27 mouse cellular contexts compared by ENCODE assay signal in genomic region chr12:108233736-108234135, GRCm38 (mm10). TPM values are rescaled to one million over a fixed set of nuclear protein-coding genes. Genes with fewer than 3 reads are reported as not detected.
DNase-seq lines count a peak whose midpoint lies in the region; ATAC-seq and TF ChIP-seq lines count a peak whose summit lies in the region.
"Had no signal": no experiment of that assay in that cellular context is flagged by ENCODE, and none has a peak within 500 bp of the region (broad histone marks: within the 10 kb centered on the region; RNA-seq: fewer than 3 reads in every experiment).

No protein-coding gene starts in this region.

- H3K4me1 ChIP-seq in forebrain, embryonic 10.5 days, result peaks cover 94% of the 10 kb centered on the region
- H3K4me1 ChIP-seq in forebrain, embryonic 11.5 days (replicated peaks; ENCODE audit: control insufficient read depth, insufficient read depth, low read length), result peaks cover 19% of the 10 kb centered on the region
- peaks cover 39% of the 10 kb centered on the region for H3K4me1 ChIP-seq in kidney, adult 2 months (ENCODE audit: control insufficient read depth, insufficient read depth, low read length)
- H3K4me1 ChIP-seq in kidney, embryonic 16.5 days (ENCODE audit: insufficient read depth, low read length), result peaks cover 51% of the 10 kb centered on the region
- peaks cover 93% of the 10 kb centered on the region for H3K4me1 ChIP-seq in midbrain, embryonic 10.5 days
- H3K4me1 ChIP-seq in midbrain, postnatal 0 days (ENCODE audit: insufficient read depth, low read length), result 0 out of 2 replicates have a peak, but pooled peaks cover 10% of the 10 kb centered on the region

- no peak overlapping the region for H3K4me3 ChIP-seq in forebrain, embryonic 10.5 days
- H3K4me3 ChIP-seq in forebrain, embryonic 11.5 days (ENCODE audit: low read depth, low read length), result no peak overlapping the region
- H3K4me3 ChIP-seq in kidney, adult 2 months (ENCODE audit: insufficient read depth, low read depth, low read length), result no peak overlapping the region
- H3K4me3 ChIP-seq in kidney, embryonic 16.5 days (ENCODE audit: low read length), result no peak overlapping the region
- H3K4me3 ChIP-seq in midbrain, embryonic 10.5 days, result no peak overlapping the region
- no peak overlapping the region for H3K4me3 ChIP-seq in midbrain, postnatal 0 days (ENCODE audit: low read depth, low read length)
- H3K4me3 ChIP-seq: embryonic facial prominence, embryonic 13.5 days; forebrain, embryonic 12.5 days; hindbrain, embryonic 15.5 days; limb, embryonic 13.5 days; liver, embryonic 13.5 days; megakaryocyte, embryonic 14.5 days; midbrain, embryonic 13.5 days; stomach, embryonic 15.5 days had no signal

- H3K9me3 ChIP-seq in forebrain, embryonic 10.5 days, result peaks cover 6% of the 10 kb centered on the region; the same call in 1 of the 2 replicates
- H3K9me3 ChIP-seq in forebrain, embryonic 11.5 days (ENCODE audit: control insufficient read depth, low read length), result no peaks in the 10 kb centered on the region
- no peaks in the 10 kb centered on the region for H3K9me3 ChIP-seq in kidney, embryonic 16.5 days (ENCODE audit: low read length)
- peaks cover 7% of the 10 kb centered on the region; the same call in 1 of the 2 replicates for H3K9me3 ChIP-seq in midbrain, embryonic 10.5 days (replicated peaks)
- no peaks in the 10 kb centered on the region for H3K9me3 ChIP-seq in midbrain, postnatal 0 days (ENCODE audit: low read length)
- H3K9me3 ChIP-seq: embryonic facial prominence, embryonic 13.5 days; hindbrain, embryonic 15.5 days; limb, embryonic 13.5 days; liver, embryonic 13.5 days; midbrain, embryonic 13.5 days; stomach, embryonic 15.5 days had no signal

- DNase-seq in forebrain, embryonic 10.5 days (ENCODE audit: extremely low spot score, low spot score), result no peak
- no peak for DNase-seq in forebrain, embryonic 11.5 days (ENCODE audit: low spot score)
- DNase-seq in kidney, adult 2 months, result peak; percentile 76
- DNase-seq in midbrain, embryonic 10.5 days (ENCODE audit: low spot score), result no peak
- DNase-seq in midbrain, postnatal 0 days (ENCODE audit: low spot score), result no peak
- DNase-seq in thymus, postnatal 10 days (ENCODE audit: low spot score in 2 of 2), result no peak
- DNase-seq: adrenal gland, postnatal 14 days; cerebellum, adult 11-12 months; cerebellum, postnatal 10 days; forebrain, postnatal 0 days; liver, embryonic 13.5 days; lung, adult 18-20 months; lung, postnatal 4 days; thymus, adult 2 months; thymus, postnatal 4 days had no signal

- 84% methylated on average over 6 of the region's 6 CpGs for WGBS in forebrain, embryonic 10.5 days
- WGBS in forebrain, embryonic 11.5 days, result 87% methylated on average over 6 of the region's 6 CpGs
- 55% methylated on average over 6 of the region's 6 CpGs for WGBS in kidney, adult 2 months
- WGBS in kidney, embryonic 16.5 days, result 86% methylated on average over 6 of the region's 6 CpGs
- 93% methylated on average over 6 of the region's 6 CpGs for WGBS in midbrain, embryonic 10.5 days
- 91% methylated on average over 6 of the region's 6 CpGs for WGBS in midbrain, postnatal 0 days

- peaks cover 4% of the 10 kb centered on the region; the same call in 1 of the 2 replicates for H3K36me3 ChIP-seq in forebrain, embryonic 10.5 days (replicated peaks)
- no peaks in the 10 kb centered on the region for H3K36me3 ChIP-seq in forebrain, embryonic 11.5 days (ENCODE audit: control insufficient read depth, insufficient read depth, low read length)
- H3K36me3 ChIP-seq in kidney, adult 2 months (ENCODE audit: control insufficient read depth, insufficient read depth, low read length), result no peaks in the 10 kb centered on the region
- no peaks in the 10 kb centered on the region for H3K36me3 ChIP-seq in kidney, embryonic 16.5 days (ENCODE audit: insufficient read depth, low read length)
- peaks cover 14% of the 10 kb centered on the region for H3K36me3 ChIP-seq in midbrain, embryonic 10.5 days
- no peaks in the 10 kb centered on the region for H3K36me3 ChIP-seq in midbrain, postnatal 0 days (ENCODE audit: insufficient read depth, low read length)
- H3K36me3 ChIP-seq: embryonic facial prominence, embryonic 13.5 days; forebrain, embryonic 12.5 days; G1E; hindbrain, embryonic 15.5 days; limb, embryonic 13.5 days; liver, embryonic 13.5 days; midbrain, embryonic 13.5 days; stomach, embryonic 15.5 days had no signal

- 0 out of 2 replicates have a peak overlapping the region, but pooled peaks have one; percentile 25 for H3K27ac ChIP-seq in forebrain, embryonic 10.5 days
- no peak overlapping the region for H3K27ac ChIP-seq in forebrain, embryonic 11.5 days (ENCODE audit: low read depth, low read length)
- no peak overlapping the region for H3K27ac ChIP-seq in kidney, adult 2 months (ENCODE audit: insufficient read depth, low read depth, low read length)
- H3K27ac ChIP-seq in kidney, embryonic 16.5 days (ENCODE audit: low read length), result no peak overlapping the region
- H3K27ac ChIP-seq in midbrain, embryonic 10.5 days (replicated peaks), result peak overlapping the region; percentile 68; the same call in 1 of the 2 replicates
- H3K27ac ChIP-seq in midbrain, postnatal 0 days (ENCODE audit: low read depth, low read length), result no peak overlapping the region
- H3K27ac ChIP-seq: embryonic facial prominence, embryonic 13.5 days; forebrain, embryonic 12.5 days; hindbrain, embryonic 15.5 days; limb, embryonic 13.5 days; liver, embryonic 13.5 days; midbrain, embryonic 13.5 days; stomach, embryonic 15.5 days had no signal

- H3K4me2 ChIP-seq in forebrain, embryonic 11.5 days (ENCODE audit: low read depth, low read length, severe bottlenecking), result no peak overlapping the region
- H3K4me2 ChIP-seq in kidney, embryonic 16.5 days (replicated peaks; ENCODE audit: low read depth, low read length), result no peak overlapping the region
- no peak overlapping the region for H3K4me2 ChIP-seq in midbrain, postnatal 0 days (ENCODE audit: low read depth, low read length, poor library complexity, severe bottlenecking)
- H3K4me2 ChIP-seq: embryonic facial prominence, embryonic 13.5 days; forebrain, embryonic 12.5 days; hindbrain, embryonic 15.5 days; limb, embryonic 13.5 days; liver, embryonic 13.5 days; midbrain, embryonic 13.5 days; stomach, embryonic 15.5 days had no signal

- no peak for TF ChIP-seq POLR2A in kidney, adult 2 months (IDR thresholded peaks at IDR 0.05; ENCODE audit: low read depth, low read length)

- no peak overlapping the region for H3K9ac ChIP-seq in forebrain, embryonic 11.5 days (ENCODE audit: low read length)
- no peak overlapping the region for H3K9ac ChIP-seq in kidney, embryonic 16.5 days (replicated peaks; ENCODE audit: low read length)
- H3K9ac ChIP-seq in midbrain, postnatal 0 days (replicated peaks; ENCODE audit: low read length, poor library complexity, severe bottlenecking), result no peak overlapping the region
- H3K9ac ChIP-seq: embryonic facial prominence, embryonic 13.5 days; forebrain, embryonic 12.5 days; forebrain, postnatal 0 days; hindbrain, embryonic 15.5 days; limb, embryonic 13.5 days; liver, embryonic 13.5 days; midbrain, embryonic 13.5 days; stomach, embryonic 15.5 days had no signal

- no peaks in the 10 kb centered on the region for H3K27me3 ChIP-seq in forebrain, embryonic 10.5 days (ENCODE audit: poor library complexity, severe bottlenecking)
- no peaks in the 10 kb centered on the region for H3K27me3 ChIP-seq in forebrain, embryonic 11.5 days (ENCODE audit: control insufficient read depth, insufficient read depth, low read length)
- no peaks in the 10 kb centered on the region for H3K27me3 ChIP-seq in kidney, adult 2 months (replicated peaks; ENCODE audit: control insufficient read depth, insufficient read depth, low read length)
- no peaks in the 10 kb centered on the region for H3K27me3 ChIP-seq in kidney, embryonic 16.5 days (ENCODE audit: insufficient read depth, low read length)
- H3K27me3 ChIP-seq in midbrain, embryonic 10.5 days (ENCODE audit: low read depth, poor library complexity, severe bottlenecking), result no peaks in the 10 kb centered on the region
- no peaks in the 10 kb centered on the region for H3K27me3 ChIP-seq in midbrain, postnatal 0 days (ENCODE audit: insufficient read depth, low read length)
- H3K27me3 ChIP-seq: embryonic facial prominence, embryonic 13.5 days; forebrain, embryonic 12.5 days; hindbrain, embryonic 15.5 days; limb, embryonic 13.5 days; liver, embryonic 13.5 days; midbrain, embryonic 13.5 days; stomach, embryonic 15.5 days had no signal

- ATAC-seq in forebrain, embryonic 11.5 days (replicated peaks; ENCODE audit: low FRiP score), result no peak
- ATAC-seq in kidney, embryonic 16.5 days (ENCODE audit: low FRiP score, low TSS enrichment), result no peak
- no peak for ATAC-seq in midbrain, postnatal 0 days (ENCODE audit: low FRiP score)
- ATAC-seq: forebrain, postnatal 0 days; inflammation-experienced regulatory T-cells, adult 6 months; lung, postnatal 0 days; midbrain, embryonic 13.5 days had no signal

- TF ChIP-seq CTCF in kidney, adult 2 months (conservative IDR thresholded peaks at IDR 0.05; ENCODE audit: insufficient read depth, insufficient read length, low read depth, low read length), result no peak
- TF ChIP-seq CTCF in midbrain, postnatal 0 days (IDR thresholded peaks at IDR 0.05), result no peak

RNA-seq across cellular contexts. Expression of gene Ccdc85c, which starts 41.5 kb away (rescaled TPM):
- 13.5 and 14.6 TPM in 2 replicates for polyA plus RNA-seq in forebrain, embryonic 10.5 days (2016; fragmentation: Nextera tagmentation; extraction: Ambion mirVana)
- polyA plus RNA-seq in forebrain, embryonic 11.5 days (2014; fragmentation: Nextera tagmentation; extraction: Ambion mirVana), result 18.0 and 18.8 TPM in 2 replicates
- polyA plus RNA-seq in kidney, adult 2 months (2012; rRNA removed), result 15.7 and 19.4 TPM in 2 replicates
- 5.3 and 6.8 TPM in 2 replicates for polyA plus RNA-seq in kidney, embryonic 16.5 days (2015; fragmentation: Nextera tagmentation; extraction: Ambion mirVana)
- 12.1 and 15.5 TPM in 2 replicates for polyA plus RNA-seq in midbrain, embryonic 10.5 days (2016; fragmentation: Nextera tagmentation; extraction: Ambion mirVana)
- total RNA-seq in midbrain, postnatal 0 days (2014; rRNA removed), result 69.1 and 89.6 TPM in 2 replicates
- polyA plus RNA-seq in midbrain, postnatal 0 days (2015; fragmentation: Nextera tagmentation; extraction: Ambion mirVana), result 16.6 and 19.9 TPM in 2 replicates
- total RNA-seq: monocyte, adult 5-6 weeks had no signal
- polyA plus RNA-seq: G1E had no signal

RNA-seq across cellular contexts. Expression of gene Ccnk, which starts 54.4 kb away (rescaled TPM):
- 3.2 and 3.9 TPM in 2 replicates for polyA plus RNA-seq in forebrain, embryonic 10.5 days (2016; fragmentation: Nextera tagmentation; extraction: Ambion mirVana)
- polyA plus RNA-seq in forebrain, embryonic 11.5 days (2014; fragmentation: Nextera tagmentation; extraction: Ambion mirVana), result 5.0 and 6.2 TPM in 2 replicates
- 11.4 and 12.6 TPM in 2 replicates for polyA plus RNA-seq in kidney, adult 2 months (2012; rRNA removed)
- polyA plus RNA-seq in kidney, embryonic 16.5 days (2015; fragmentation: Nextera tagmentation; extraction: Ambion mirVana), result 2.4 and 3.1 TPM in 2 replicates
- polyA plus RNA-seq in midbrain, embryonic 10.5 days (2016; fragmentation: Nextera tagmentation; extraction: Ambion mirVana), result 3.3 and 3.5 TPM in 2 replicates
- 12.1 and 27.6 TPM in 2 replicates for total RNA-seq in midbrain, postnatal 0 days (2014; rRNA removed)
- 2.1 and 2.2 TPM in 2 replicates for polyA plus RNA-seq in midbrain, postnatal 0 days (2015; fragmentation: Nextera tagmentation; extraction: Ambion mirVana)

RNA-seq across cellular contexts. Expression of gene Setd3, which starts 54.6 kb away (rescaled TPM):
- polyA plus RNA-seq in forebrain, embryonic 10.5 days (2016; fragmentation: Nextera tagmentation; extraction: Ambion mirVana), result 75.2 and 76.3 TPM in 2 replicates
- polyA plus RNA-seq in forebrain, embryonic 11.5 days (2014; fragmentation: Nextera tagmentation; extraction: Ambion mirVana), result 79.2 and 85.9 TPM in 2 replicates
- 32.5 and 38.5 TPM in 2 replicates for polyA plus RNA-seq in kidney, adult 2 months (2012; rRNA removed)
- 89.1 and 92.4 TPM in 2 replicates for polyA plus RNA-seq in kidney, embryonic 16.5 days (2015; fragmentation: Nextera tagmentation; extraction: Ambion mirVana)
- 77.8 and 77.9 TPM in 2 replicates for polyA plus RNA-seq in midbrain, embryonic 10.5 days (2016; fragmentation: Nextera tagmentation; extraction: Ambion mirVana)
- 74.6 and 95.5 TPM in 2 replicates for total RNA-seq in midbrain, postnatal 0 days (2014; rRNA removed)
- polyA plus RNA-seq in midbrain, postnatal 0 days (2015; fragmentation: Nextera tagmentation; extraction: Ambion mirVana), result 88.1 and 91.2 TPM in 2 replicates

Comparison
In these comparisons a context has a peak if more than half of its experiments do, and no peak if none do; other contexts are left out.
1. H3K27ac ChIP-seq: peak in forebrain, embryonic 10.5 days (single experiment) and midbrain, embryonic 10.5 days (single experiment); none in forebrain, embryonic 11.5 days (single experiment), kidney, adult 2 months (single experiment), kidney, embryonic 16.5 days (single experiment) and midbrain, postnatal 0 days (single experiment).